Mouse (Mus musculus) adrenal gland, postnatal 25 days (tissue): ENCODE data around the gene Tle6. TPM values are rescaled to one million over a fixed set of nuclear protein-coding genes. Genes with fewer than 3 reads are reported as not detected.

Experiments used
- total RNA-seq: library from RNA; stranded (reverse); gene quantifications from 2 replicates; pipeline ENCODE4 v1.2.3, GENCODE M21; 2021

The Tle6 gene
- total RNA-seq, 1 experiment from 2014 or later: 37.4 TPM

Other genes starting within 250 kb of the Tle6 start
- 14.3 and 21.6 TPM in 2 replicates for gene Mfsd12, start 243.6 kb downstream of the Tle6 start, total RNA-seq
- gene 4930404N11Rik, start 235.3 kb downstream of the Tle6 start, total RNA-seq: 1.4 and 2.4 TPM in 2 replicates
- gene Fzr1, start 222.6 kb downstream of the Tle6 start, total RNA-seq: 49.3 and 51.6 TPM in 2 replicates
- gene Dohh, start 216.6 kb downstream of the Tle6 start, total RNA-seq: 48.4 and 52.7 TPM in 2 replicates
- gene Gm48551, start 216.6 kb downstream of the Tle6 start, total RNA-seq: 1.7 TPM in 2 replicates
- 1.5 TPM in 1 of 2 replicates, not detected in the other for gene Gm48552, start 212.1 kb downstream of the Tle6 start, total RNA-seq
- 1.4 TPM in 1 of 2 replicates, not detected in the other for gene Smim24, start 208.0 kb downstream of the Tle6 start, total RNA-seq
- 100 and 129 TPM in 2 replicates for gene Nfic, start 145.4 kb downstream of the Tle6 start, total RNA-seq
- 0.43 and 1.2 TPM in 2 replicates for gene Celf5, start 118.4 kb downstream of the Tle6 start, total RNA-seq
- gene Ncln, start 104.7 kb downstream of the Tle6 start, total RNA-seq: 120 and 128 TPM in 2 replicates
- gene S1pr4, start 100.9 kb downstream of the Tle6 start, total RNA-seq: 0.85 and 1.4 TPM in 2 replicates
- gene Gna15, start 76.8 kb downstream of the Tle6 start, total RNA-seq: 0.61 TPM in 1 of 2 replicates, not detected in the other
- gene Gna11, start 55.9 kb downstream of the Tle6 start, total RNA-seq: 76.8 and 77.9 TPM in 2 replicates
- gene Aes, start 41.6 kb downstream of the Tle6 start, total RNA-seq: 983 and 1,070 TPM in 2 replicates
- gene Tle2, start 26.5 kb downstream of the Tle6 start, total RNA-seq: 52.8 and 67.8 TPM in 2 replicates
- 2.4 and 2.6 TPM in 2 replicates for gene BC025920, start 5.2 kb upstream of the Tle6 start, total RNA-seq
- gene Sirt6, start 26.7 kb upstream of the Tle6 start, total RNA-seq: 28.3 and 30.2 TPM in 2 replicates
- 30.5 and 37.8 TPM in 2 replicates for gene Ankrd24, start 27.5 kb upstream of the Tle6 start, total RNA-seq
- gene Gm10778, start 48.0 kb upstream of the Tle6 start, total RNA-seq: 3.2 and 3.6 TPM in 2 replicates
- 6.9 and 9.4 TPM in 2 replicates for gene Zfp433, start 103.8 kb upstream of the Tle6 start, total RNA-seq
- gene Gm3055, start 170.1 kb upstream of the Tle6 start, total RNA-seq: 3.7 and 3.9 TPM in 2 replicates
- gene Gm4767, start 211.1 kb upstream of the Tle6 start, total RNA-seq: 1.6 and 2.1 TPM in 2 replicates